Mouse (Mus musculus) embryonic fibroblast, embryonic 13.5 days (primary cell): ENCODE measurements around the gene Lrrc8c.

ENCODE experiments used
- CTCF ChIP-seq: IDR thresholded peaks from 2 replicates; pipeline ENCODE4 v1.5.1; 2011; ENCODE audit warnings: mild to moderate bottlenecking, control low read depth, low read length, moderate library complexity, borderline replicate concordance; ENCODE audit not compliant: insufficient read depth
- POLR2A ChIP-seq: IDR thresholded peaks from 2 replicates; pipeline ENCODE4 v1.6.1; 2011; ENCODE audit warnings: low read depth, mild to moderate bottlenecking, control low read depth, low read length, moderate library complexity

- TF ChIP-seq CTCF (no peak), POLR2A (peak; percentile 87)
Observed at GRCm38 (mm10) chr5:105519096-105519975, at the start of gene Lrrc8c.
